Mouse (Mus musculus) thymus, postnatal 36 days (tissue): Measurements from ENCODE around the gene Bhlhe23.

Experiments used
- DNase-seq, 2 experiments: peaks; one replicate each; pipeline ENCODE4 v3.0.0; 2022; ENCODE audit warnings: mixed read lengths in 2 of 2

The Bhlhe23 gene

GRCm38 (mm10) chr2:180776793-180777192 is at the start of gene Bhlhe23:
TSS of gene Bhlhe23 (minus strand) at chr2:180776900.
- DNase-seq, result no peak

- no peak for DNase-seq
Observed at GRCm38 (mm10) chr2:180825147-180825941, 48.6 kb upstream of the Bhlhe23 start.

- DNase-seq, result no peak
Observed at GRCm38 (mm10) chr2:180824724-180825123, 48.0 kb upstream of the Bhlhe23 start.

- DNase-seq, result no peak
Observed at GRCm38 (mm10) chr2:180824061-180824460, 47.4 kb upstream of the Bhlhe23 start.

GRCm38 (mm10) chr2:180822476-180822875 is 45.8 kb upstream of the Bhlhe23 start:
- peak in 1 of 2 experiments; percentile 7 for DNase-seq

GRCm38 (mm10) chr2:180819504-180819903 is 42.8 kb upstream of the Bhlhe23 start:
- DNase-seq, result no peak

GRCm38 (mm10) chr2:180816440-180817065 is 39.9 kb upstream of the Bhlhe23 start:
- no peak for DNase-seq

- DNase-seq, result no peak
Observed at GRCm38 (mm10) chr2:180813982-180814568, 37.4 kb upstream of the Bhlhe23 start.

GRCm38 (mm10) chr2:180811002-180811401 is 34.3 kb upstream of the Bhlhe23 start:
- DNase-seq, result no peak

- no peak for DNase-seq
Observed at GRCm38 (mm10) chr2:180809510-180809909, 32.8 kb upstream of the Bhlhe23 start.

- DNase-seq, result no peak
Observed at GRCm38 (mm10) chr2:180805966-180806365, 29.3 kb upstream of the Bhlhe23 start.

GRCm38 (mm10) chr2:180796008-180796407 is 19.3 kb upstream of the Bhlhe23 start:
- DNase-seq, result no peak

GRCm38 (mm10) chr2:180795597-180795996 is 18.9 kb upstream of the Bhlhe23 start:
- no peak for DNase-seq

GRCm38 (mm10) chr2:180794422-180794821 is 17.7 kb upstream of the Bhlhe23 start:
- DNase-seq, result no peak

GRCm38 (mm10) chr2:180791674-180792073 is 15.0 kb upstream of the Bhlhe23 start:
- peak; percentile 37 to 44 for DNase-seq

GRCm38 (mm10) chr2:180788843-180789242 is 12.1 kb upstream of the Bhlhe23 start:
- no peak for DNase-seq

GRCm38 (mm10) chr2:180788386-180788785 is 11.7 kb upstream of the Bhlhe23 start:
- DNase-seq, result no peak

GRCm38 (mm10) chr2:180787566-180788232 is 11.0 kb upstream of the Bhlhe23 start:
- DNase-seq, result no peak

- peak; percentile 20 to 33 for DNase-seq
Observed at GRCm38 (mm10) chr2:180786732-180787131, 10.0 kb upstream of the Bhlhe23 start.

- DNase-seq, result no peak
Observed at GRCm38 (mm10) chr2:180780282-180780681, 3.6 kb upstream of the Bhlhe23 start.

- DNase-seq, result peak; percentile 32 to 36
Observed at GRCm38 (mm10) chr2:180779226-180780104, 2.8 kb upstream of the Bhlhe23 start.

- DNase-seq, result no peak
Observed at GRCm38 (mm10) chr2:180775641-180776040, 1.1 kb downstream of the Bhlhe23 start.
